Mouse (Mus musculus) NIH3T3 (cell line): ENCODE data around the gene Gm26620.
A peak's percentile ranks its signal among the peaks of the same experiment; 100 is the strongest.

Experiments
- DNase-seq: peaks from one replicate; pipeline ENCODE4 v3.0.0-alpha.2; 2012; ENCODE audit warnings: low read depth

Gm26620 gene

GRCm38 (mm10) chr1:170868905-170869283 lies 16.0 kb upstream of the Gm26620 start:
- no peak for DNase-seq

GRCm38 (mm10) chr1:170871402-170871801 lies 13.5 kb upstream of the Gm26620 start:
- no peak for DNase-seq

GRCm38 (mm10) chr1:170871961-170872360 lies 12.9 kb upstream of the Gm26620 start:
- no peak for DNase-seq

- no peak for DNase-seq
Measured at GRCm38 (mm10) chr1:170875676-170876075, 9.2 kb upstream of the Gm26620 start.

- no peak for DNase-seq
Measured at GRCm38 (mm10) chr1:170876906-170877305, 8.0 kb upstream of the Gm26620 start.

GRCm38 (mm10) chr1:170882915-170883485 lies 1.9 kb upstream of the Gm26620 start:
- no peak for DNase-seq

GRCm38 (mm10) chr1:170884390-170884789 lies 475 bp upstream of the Gm26620 start:
- no peak for DNase-seq

- DNase-seq, result no peak
Measured at GRCm38 (mm10) chr1:170886044-170886458, 1.2 kb downstream of the Gm26620 start.

- no peak for DNase-seq
Measured at GRCm38 (mm10) chr1:170889310-170889709, 4.4 kb downstream of the Gm26620 start.

- DNase-seq, result no peak
Measured at GRCm38 (mm10) chr1:170891646-170892045, 6.8 kb downstream of the Gm26620 start.

- DNase-seq, result no peak
Measured at GRCm38 (mm10) chr1:170892279-170892678, 7.4 kb downstream of the Gm26620 start.

- DNase-seq, result peak; percentile 90
Measured at GRCm38 (mm10) chr1:170894603-170895602, 10.0 kb downstream of the Gm26620 start.

- DNase-seq, result no peak
Measured at GRCm38 (mm10) chr1:170896651-170897281, 11.9 kb downstream of the Gm26620 start.

- no peak for DNase-seq
Measured at GRCm38 (mm10) chr1:170898413-170899075, 13.7 kb downstream of the Gm26620 start.

GRCm38 (mm10) chr1:170900799-170901467 lies 16.1 kb downstream of the Gm26620 start:
- peak; percentile 93 for DNase-seq

GRCm38 (mm10) chr1:170901536-170902238 lies 16.8 kb downstream of the Gm26620 start:
- DNase-seq, result peak; percentile 97

- no peak for DNase-seq
Measured at GRCm38 (mm10) chr1:170903485-170903884, 18.6 kb downstream of the Gm26620 start.

- no peak for DNase-seq
Measured at GRCm38 (mm10) chr1:170907111-170907455, 22.2 kb downstream of the Gm26620 start.

- no peak for DNase-seq
Measured at GRCm38 (mm10) chr1:170907456-170908191, 22.8 kb downstream of the Gm26620 start.

- no peak for DNase-seq
Measured at GRCm38 (mm10) chr1:170908341-170908740, 23.5 kb downstream of the Gm26620 start.
